Mouse (Mus musculus): Measurements from ENCODE around the gene Cfap58. TPM values are rescaled to one million over a fixed set of nuclear protein-coding genes. Genes with fewer than 3 reads are reported as not detected.

Gene Cfap58
- not detected for total RNA-seq (2023)

GRCm38 (mm10) chr19:47937443-47938406 lies at the start of gene Cfap58:
TSS of gene Cfap58 (plus strand) at chr19:47937675.

GRCm38 (mm10) chr19:47919126-47919965 lies 18.1 kb upstream of the Cfap58 start, which contains the start of the genes Cfap43 and Itprip:
TSS of gene Cfap43 (minus strand) at chr19:47919287.
TSS of gene Itprip (minus strand) at chr19:47919299.

Other genes with a start within 250 kb of the Cfap58 start
- not detected for gene Col17a1, start 245.6 kb upstream of the Cfap58 start, total RNA-seq (2023)
- 100 to 1,000 TPM in 1 of 2 experiments, 10 to 100 TPM in 1; 91.0 to 101 TPM for gene Sfr1, start 206.0 kb upstream of the Cfap58 start, total RNA-seq (2023)
- 10 to 100 TPM; 14.2 to 17.1 TPM for gene Gsto1, start 82.7 kb upstream of the Cfap58 start, total RNA-seq (2023)
- gene Gsto2, start 72.1 kb upstream of the Cfap58 start, total RNA-seq (2023), result not detected
- not detected for gene Cfap43, start 18.4 kb upstream of the Cfap58 start, total RNA-seq (2023)
- 100 to 1,000 TPM; 245 to 279 TPM for gene Itprip, start 18.4 kb upstream of the Cfap58 start, total RNA-seq (2023)

Data from B cell, adult 67 days (primary cell).